Mouse (Mus musculus) pancreas, adult 10 weeks (tissue): ENCODE data around the gene Rhox1. TPM values are rescaled to one million over a fixed set of nuclear protein-coding genes. Genes with fewer than 3 reads are reported as not detected.

Experiments
- polyA plus RNA-seq: library from polyadenylated mRNA; stranded (reverse); fragments of 350-450 nt; fragmentation: Illumina TruSeq; extraction: RNeasy Lipid Tissue Mini Kit (QIAGEN cat#74804); gene quantifications from one replicate; pipeline ENCODE4 v1.2.3, GENCODE M21; 2015; ENCODE audit warnings: low read depth, low replicate concordance; ENCODE audit not compliant: insufficient read depth

Gene Rhox1
- polyA plus RNA-seq, result not detected

DNA sequence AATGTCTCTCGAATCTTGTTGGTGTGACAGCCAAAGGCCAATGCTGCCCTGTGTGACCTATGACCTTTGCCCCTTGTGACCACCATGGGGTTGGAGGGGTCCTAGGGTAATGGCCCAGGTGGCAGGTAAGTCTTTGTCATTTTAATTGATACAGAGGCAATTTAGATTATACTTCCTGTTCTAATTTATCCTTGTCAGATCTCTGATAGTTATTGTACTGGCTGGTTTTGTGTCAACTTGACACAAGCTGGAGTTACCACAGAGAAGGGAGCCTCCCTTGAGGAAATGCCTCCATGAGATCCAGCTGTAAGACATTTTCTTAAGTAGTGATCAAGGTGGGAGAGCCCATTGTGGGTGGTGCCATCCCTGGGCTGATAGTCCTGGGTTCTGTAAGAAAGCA lies at the start of gene Rhox1:
Gene Rhox1, minus strand, starts transcription at position 101 of the 400 bp plus-strand sequence.

DNA sequence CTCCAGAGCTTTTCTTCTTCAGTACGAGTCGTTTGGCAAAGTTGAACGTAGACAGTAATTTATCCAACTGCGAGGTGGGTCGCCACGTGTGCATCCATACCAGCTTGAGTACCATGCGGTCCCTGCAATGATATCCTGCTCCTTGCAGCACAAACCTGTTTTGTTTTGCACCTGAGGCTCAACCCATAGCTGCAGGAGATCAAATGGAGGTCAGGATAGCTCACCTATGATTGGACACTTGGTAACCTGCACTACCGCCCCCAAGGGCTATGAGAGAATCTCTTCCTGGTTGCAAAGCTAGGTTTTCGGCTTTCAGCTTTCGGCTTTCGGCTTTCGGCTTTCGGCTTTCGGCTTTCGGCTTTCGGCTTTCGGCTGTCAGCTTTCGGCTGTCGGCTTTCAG lies 43.0 kb upstream of the Rhox1 start, which contains the start of gene Rhox4a:
Gene Rhox4a, plus strand, starts transcription at position 301 of the 400 bp plus-strand sequence.

DNA sequence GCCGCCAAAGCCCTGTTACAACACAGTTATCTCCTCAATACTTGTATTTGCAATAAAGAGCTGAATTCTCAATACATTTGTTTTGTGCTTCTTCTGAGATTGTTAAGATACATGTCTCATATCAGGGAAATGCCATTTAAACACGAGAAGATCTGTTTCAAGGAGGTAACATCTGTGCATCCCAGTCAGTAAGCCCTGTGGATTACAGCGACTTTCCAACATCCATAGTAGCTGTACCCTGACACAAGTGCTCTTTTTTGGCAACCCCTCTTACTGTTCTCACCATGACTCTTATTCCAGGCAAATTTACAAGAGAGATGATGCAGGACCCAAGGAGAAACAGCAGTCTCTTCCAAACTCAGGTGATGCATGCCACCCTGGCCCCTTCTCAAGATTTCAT lies 27.6 kb upstream of the Rhox1 start, which contains the start of gene Rhox3a:
Gene Rhox3a, plus strand, starts transcription at position 301 of the 400 bp plus-strand sequence.

DNA sequence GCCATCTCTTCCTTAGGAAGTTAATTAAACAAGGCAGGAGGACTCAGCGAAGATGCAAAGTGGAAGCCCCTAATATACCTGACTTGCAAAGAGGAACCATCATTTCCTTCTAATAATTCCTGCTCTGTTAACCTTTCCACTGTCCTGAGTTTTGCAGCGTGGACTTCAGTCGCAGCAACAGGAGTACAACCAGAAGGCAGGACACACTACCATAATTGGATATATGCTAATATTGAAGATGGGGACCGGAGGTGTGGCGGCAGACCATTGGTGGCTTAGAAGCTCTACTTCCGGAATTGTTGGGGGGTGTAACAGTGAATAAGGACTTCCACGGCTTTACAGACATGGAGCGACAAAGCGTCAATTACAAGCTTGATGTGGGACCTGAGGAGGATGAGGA lies 22.6 kb upstream of the Rhox1 start, which contains the start of gene Rhox2a:
Gene Rhox2a, plus strand, starts transcription at position 301 of the 400 bp plus-strand sequence.

DNA sequence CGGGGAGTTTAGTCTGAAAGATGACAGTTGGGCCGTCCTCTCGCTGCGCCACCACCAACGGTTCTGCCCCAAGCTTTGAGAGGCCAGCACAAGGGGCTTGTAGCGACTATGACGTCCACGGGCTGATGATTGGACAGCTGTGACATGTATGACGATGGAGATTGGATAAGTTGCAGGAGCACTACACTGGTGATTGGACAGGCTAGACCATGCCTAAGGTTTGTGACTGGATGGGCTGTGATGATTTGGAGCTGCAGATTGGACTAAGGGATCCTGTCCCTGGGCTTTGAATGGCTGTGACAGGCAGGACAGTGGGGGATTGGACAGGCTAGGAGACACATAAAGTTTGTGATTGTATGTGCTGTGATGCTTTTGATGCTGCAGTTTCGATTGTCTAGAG lies 11.1 kb downstream of the Rhox1 start, which contains the start of gene Gm9:
Gene Gm9, minus strand, starts transcription at position 101 of the 400 bp plus-strand sequence.

DNA sequence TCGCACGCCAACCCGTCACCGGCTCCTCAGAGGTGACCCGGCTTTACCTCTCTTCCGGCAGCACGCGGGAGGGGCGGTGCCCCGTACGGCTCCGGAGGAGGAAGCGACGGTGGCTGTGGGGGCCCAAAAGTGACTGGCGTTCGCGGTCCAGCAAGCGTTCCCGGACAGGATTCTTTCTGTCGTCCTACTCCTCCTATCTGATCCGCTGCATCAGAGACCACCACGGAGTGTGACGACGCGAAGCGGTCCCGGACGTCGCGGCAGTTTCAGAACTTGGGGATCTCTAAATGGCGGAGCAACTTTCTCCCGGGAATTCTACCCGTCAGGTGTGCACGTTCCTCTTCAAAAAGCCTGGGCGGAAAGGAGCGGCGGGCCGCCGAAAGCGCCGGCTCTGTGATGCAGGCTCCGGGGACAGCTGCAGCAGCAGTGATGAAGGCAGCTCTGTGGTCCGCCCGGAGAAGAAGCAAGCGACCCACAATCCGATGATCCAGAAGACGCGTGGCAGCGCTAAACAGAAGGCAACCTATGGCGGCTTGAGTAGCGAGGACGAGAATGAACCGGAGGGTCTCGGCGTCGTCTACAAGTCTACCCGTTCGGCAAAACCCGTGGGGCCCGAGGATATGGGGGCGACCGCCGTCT lies 30.8 kb downstream of the Rhox1 start, which contains the start of the genes Ndufa1 and Rnf113a1:
Gene Ndufa1, minus strand, starts transcription at position 59 of the 639 bp plus-strand sequence.
Gene Rnf113a1, plus strand, starts transcription at position 141 of the 639 bp plus-strand sequence.

DNA sequence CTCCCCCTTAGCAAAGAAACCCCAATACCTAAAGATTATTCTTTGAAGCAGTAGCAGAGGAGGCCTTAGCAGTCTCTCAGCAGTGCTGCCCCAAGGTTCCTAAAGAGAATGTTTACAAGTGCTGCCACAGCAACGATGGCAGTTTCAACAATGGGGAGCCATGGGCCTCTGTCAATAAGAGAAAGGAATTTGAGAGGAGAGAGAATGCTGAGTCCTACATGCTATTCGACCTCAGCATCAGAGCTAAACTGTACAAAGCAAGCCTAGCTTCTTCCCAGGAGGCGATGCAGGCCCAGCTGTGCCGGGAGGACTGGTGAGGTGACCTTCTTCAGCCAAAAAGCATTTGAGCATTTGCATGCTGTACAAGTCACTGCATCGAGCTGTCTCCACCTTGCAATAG lies 53.3 kb downstream of the Rhox1 start, which contains the start of gene Akap14:
Gene Akap14, minus strand, starts transcription at position 101 of the 400 bp plus-strand sequence.

Other genes starting within 250 kb of the Rhox1 start
- 2.0 TPM for gene Sept6, start 230.5 kb downstream of the Rhox1 start, polyA plus RNA-seq
- not detected for gene Sowahd, start 173.4 kb downstream of the Rhox1 start, polyA plus RNA-seq
- 264 TPM for gene Rpl39, start 136.9 kb downstream of the Rhox1 start, polyA plus RNA-seq
- gene Upf3b, start 111.9 kb downstream of the Rhox1 start, polyA plus RNA-seq, result 10.2 TPM
- 2.3 TPM for gene Nkap, start 95.5 kb downstream of the Rhox1 start, polyA plus RNA-seq
- gene Akap14, start 53.4 kb downstream of the Rhox1 start, polyA plus RNA-seq, result not detected
- 85.0 TPM for gene Ndufa1, start 31.1 kb downstream of the Rhox1 start, polyA plus RNA-seq
- gene Rnf113a1, start 31.0 kb downstream of the Rhox1 start, polyA plus RNA-seq, result 1.2 TPM
- gene Gm9, start 11.2 kb downstream of the Rhox1 start, polyA plus RNA-seq, result not detected
- gene Rhox2a, start 22.7 kb upstream of the Rhox1 start, polyA plus RNA-seq, result not detected
- not detected for gene Rhox3a, start 27.7 kb upstream of the Rhox1 start, polyA plus RNA-seq
- gene Rhox4a, start 43.1 kb upstream of the Rhox1 start, polyA plus RNA-seq, result not detected
- gene Rhox3a2, start 157.8 kb upstream of the Rhox1 start, polyA plus RNA-seq, result not detected
- gene Rhox4a2, start 168.6 kb upstream of the Rhox1 start, polyA plus RNA-seq, result not detected
- not detected for gene Rhox2b, start 189.8 kb upstream of the Rhox1 start, polyA plus RNA-seq
- not detected for gene Rhox4b, start 210.2 kb upstream of the Rhox1 start, polyA plus RNA-seq
- gene Rhox2c, start 231.4 kb upstream of the Rhox1 start, polyA plus RNA-seq, result not detected
- not detected for gene Rhox3c, start 236.3 kb upstream of the Rhox1 start, polyA plus RNA-seq